ENCODE assay signal across 8 mouse cellular contexts in genomic region chr1:131153018-131153629, GRCm38 (mm10). TPM values are rescaled to one million over a fixed set of nuclear protein-coding genes. Genes with fewer than 3 reads are reported as not detected.
DNase-seq lines count a peak whose midpoint lies in the region; ATAC-seq and TF ChIP-seq lines count a peak whose summit lies in the region.

Gene Eif2d, plus strand, starts transcription at chr1:131153181.

- peak within 1 kb of the TSS; percentile 81 for H3K9ac ChIP-seq in hindbrain, embryonic 14.5 days

- H3K36me3 ChIP-seq in hindbrain, embryonic 14.5 days (replicated peaks; ENCODE audit: control insufficient read depth, insufficient read depth): peaks cover 6% of the 10 kb centered on the region

- peak within 1 kb of the TSS; percentile 38; the same call in 1 of the 2 replicates for H3K27ac ChIP-seq in hindbrain, embryonic 14.5 days

- peak within 1 kb of the TSS; percentile 80 for H3K4me3 ChIP-seq in hindbrain, embryonic 14.5 days (replicated peaks; ENCODE audit: low read length)

- in situ Hi-C loops in Patski (cut with MboI; ENCODE audit: low pct_unique_long_range_greater_than_20kb): no loop called here

- CTCF ChIA-PET in Patski (lab: Charles Lee): interaction anchor here (1.5 to 2.2 kb wide), 3 partner anchors 34 to 41 kb away, joined by 3 to 18 read pairs (median 13); no protein-coding TSS in a partner anchor

- POLR2A ChIA-PET in Patski (lab: Charles Lee): interaction anchor here (0.6 to 1.5 kb wide), 6 partner anchors 9 to 36 kb away, joined by 3 to 4 read pairs (median 3); partner anchors contain the start of gene Dyrk3

- peak within 1 kb of the TSS; percentile 96 for H3K4me2 ChIP-seq in hindbrain, embryonic 14.5 days (replicated peaks)

- peak; percentile 98 for ATAC-seq in Patski
- ATAC-seq in hindbrain, embryonic 14.5 days (ENCODE audit: low FRiP score): peak; percentile 97

- no peak for TF ChIP-seq CTCF in Patski (IDR thresholded peaks at IDR 0.05)

- H3K4me1 ChIP-seq in hindbrain, embryonic 14.5 days (replicated peaks; ENCODE audit: control insufficient read depth, insufficient read depth, low read length): peaks cover 9% of the 10 kb centered on the region

- no peaks in the 10 kb centered on the region for H3K9me3 ChIP-seq in hindbrain, embryonic 14.5 days (ENCODE audit: control insufficient read depth, low read length)

- H3K27me3 ChIP-seq in Patski: no peaks in the 10 kb centered on the region
- no peaks in the 10 kb centered on the region for H3K27me3 ChIP-seq in hindbrain, embryonic 14.5 days (ENCODE audit: control insufficient read depth, insufficient read depth, low read length)

- no peak for DNase-seq in Patski (ENCODE audit: low read depth, low spot score)
- DNase-seq in cerebellum, postnatal 25 days: peak; percentile 93 to 95
- peak; percentile 70 to 74 for DNase-seq in frontal cortex, postnatal 25 days (ENCODE audit: low spot score in 2 of 2)
- peak; percentile 86 for DNase-seq in hindbrain, embryonic 14.5 days (ENCODE audit: low spot score)
- DNase-seq in layer of hippocampus, postnatal 36 days: peak; percentile 85 to 89
- DNase-seq in lung, postnatal 36 days: peak; percentile 93
- DNase-seq in retina, postnatal 7 days (ENCODE audit: low read depth, low spot score): peak; percentile 54
- DNase-seq in urinary bladder, adult 2 months (ENCODE audit: low spot score): peak; percentile 75

- WGBS in hindbrain, embryonic 14.5 days: under 1% methylated on average over 27 of the region's 27 CpGs

RNA-seq across cellular contexts. Expression of gene Eif2d, which starts in this region (rescaled TPM):
- polyA plus RNA-seq in Patski (2021): 53.8 TPM
- 50.3 TPM in 2 replicates for polyA plus RNA-seq in hindbrain, embryonic 14.5 days (2014; fragmentation: Nextera tagmentation; extraction: Ambion mirVana)
- 10 to 100 TPM; 36.6 to 41.2 TPM for total RNA-seq in layer of hippocampus, postnatal 36 days (2021)
- 39.3 and 45.1 TPM in 2 replicates for polyA plus RNA-seq in urinary bladder, adult 2 months (2012; rRNA removed)
